Mouse (Mus musculus): Measurements from ENCODE around the gene Clta. TPM values are rescaled to one million over a fixed set of nuclear protein-coding genes. Genes with fewer than 3 reads are reported as not detected.
A peak's percentile ranks its signal among the peaks of the same experiment; 100 is the strongest.

The Clta gene
- 249 and 262 TPM in 2 replicates for polyA plus RNA-seq (2015; fragmentation: Nextera tagmentation; extraction: Ambion mirVana)

DNA sequence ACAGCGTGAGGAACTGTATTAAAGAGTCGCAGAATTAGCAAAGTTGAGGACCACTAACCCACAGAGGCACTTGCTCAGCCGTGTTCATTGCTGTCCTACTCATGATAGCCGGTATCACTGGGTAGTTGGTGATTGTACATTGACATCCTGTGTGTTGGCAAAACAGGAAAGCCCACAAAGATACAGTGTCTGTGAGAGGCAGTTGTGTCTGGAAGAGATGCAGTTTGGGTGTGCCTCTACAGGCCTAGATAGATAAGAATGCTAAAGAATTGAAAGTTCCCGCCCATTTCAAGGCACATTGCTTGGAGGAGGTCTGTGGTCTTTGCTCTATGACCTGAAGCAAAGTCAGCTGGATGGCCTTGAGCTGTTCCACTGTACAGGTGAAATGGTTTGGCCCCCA lies at the start of gene Clta:
Gene Clta, plus strand, starts transcription at position 327 of the 400 bp plus-strand sequence.
- Histone ChIP-seq H3K9me3 (replicated peaks) (no peaks in the 10 kb centered on the region), H3K4me2 (no peak within 1 kb of the TSS), H3K4me3 (no peak within 1 kb of the TSS), H3K27ac (no peak within 1 kb of the TSS), H3K4me1 (no peaks in the 10 kb centered on the region), H3K36me3 (ENCODE audit: poor library complexity, severe bottlenecking) (no peaks in the 10 kb centered on the region), H3K27me3 (no peaks in the 10 kb centered on the region; the same call in 1 of the 2 replicates), H3K9ac (no peak within 1 kb of the TSS)
- WGBS, result 89% methylated on average over 5 of the region's 5 CpGs
- no peak for ATAC-seq

DNA sequence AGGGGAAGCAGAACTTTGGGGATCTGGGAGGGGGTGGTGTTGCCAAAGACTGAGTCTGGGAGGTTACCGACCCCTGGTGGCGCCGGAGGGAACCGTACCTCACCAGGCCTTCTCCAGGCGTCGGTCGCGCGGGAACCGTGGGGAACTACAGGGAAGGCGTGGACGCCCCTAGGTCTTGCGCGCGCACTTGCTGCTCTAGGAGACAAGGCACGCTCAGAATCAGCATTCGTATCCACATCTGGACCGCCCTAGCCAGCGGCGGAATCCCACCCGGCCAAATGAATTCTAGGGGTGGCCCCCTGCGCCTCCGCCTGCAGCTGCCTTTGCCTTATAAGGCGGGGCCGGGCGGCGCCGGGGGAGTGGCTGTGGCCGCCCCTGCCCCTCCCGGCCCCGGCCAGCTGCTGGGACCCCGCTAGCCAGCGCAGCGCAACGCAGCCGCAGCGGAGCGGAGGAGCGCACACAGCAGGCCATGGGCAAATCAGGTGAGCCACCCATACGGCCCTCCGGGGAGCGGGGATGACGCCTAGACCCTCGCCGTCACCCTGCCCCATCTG lies 46.9 kb upstream of the Clta start, which contains the start of gene Glipr2:
Gene Glipr2, plus strand, starts transcription at position 110 of the 554 bp plus-strand sequence.
- peak within 1 kb of the TSS; percentile 81 for H3K27ac ChIP-seq
- H3K4me2 ChIP-seq, result peak within 1 kb of the TSS; percentile 89
- WGBS, result 0% methylated on average over 45 of the region's 45 CpGs
- no peaks in the 10 kb centered on the region for H3K27me3 ChIP-seq
- peaks cover 14% of the 10 kb centered on the region for H3K4me1 ChIP-seq
- peak; percentile 89 for ATAC-seq
- no peaks in the 10 kb centered on the region for H3K9me3 ChIP-seq (replicated peaks)
- no peaks in the 10 kb centered on the region for H3K36me3 ChIP-seq (ENCODE audit: poor library complexity, severe bottlenecking)
- H3K9ac ChIP-seq, result peak within 1 kb of the TSS; percentile 83
- H3K4me3 ChIP-seq, result peak within 1 kb of the TSS; percentile 74

DNA sequence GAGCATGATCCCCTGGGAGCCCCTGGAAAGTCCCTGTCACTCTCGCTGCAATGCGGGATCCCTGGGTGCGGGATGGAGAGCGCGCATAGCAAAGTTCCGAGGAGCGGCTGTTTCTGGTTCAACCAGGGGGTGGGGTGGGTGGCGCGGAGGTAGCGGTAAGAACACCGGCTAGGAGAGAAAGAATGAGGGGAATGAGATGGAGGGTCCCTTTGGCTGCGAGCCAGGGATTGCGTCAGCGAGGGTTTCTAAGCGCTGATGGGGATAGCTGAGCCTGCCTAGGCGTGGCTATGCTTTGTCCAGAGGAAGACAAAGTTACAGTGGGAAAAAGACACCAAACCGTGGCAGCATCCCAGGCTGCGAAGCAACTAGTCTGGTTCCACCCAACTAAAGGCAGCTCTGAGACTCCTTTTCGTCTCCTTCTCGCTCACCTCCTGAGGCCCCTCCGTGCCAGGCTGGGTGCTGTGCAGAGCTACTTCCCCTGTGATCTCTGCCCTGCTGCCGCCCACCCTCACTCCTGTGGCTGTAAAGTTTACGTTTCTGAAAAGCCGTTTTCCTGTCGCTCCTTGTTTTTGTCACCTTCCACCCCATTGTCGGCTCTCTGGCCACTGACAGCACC lies 46.3 kb upstream of the Clta start:
- Histone ChIP-seq H3K9ac (peak overlapping the region; percentile 83), H3K4me3 (peak overlapping the region; percentile 74), H3K4me2 (peak overlapping the region; percentile 89), H3K4me1 (peaks cover 14% of the 10 kb centered on the region), H3K27me3 (no peaks in the 10 kb centered on the region), H3K36me3 (ENCODE audit: poor library complexity, severe bottlenecking) (no peaks in the 10 kb centered on the region), H3K9me3 (replicated peaks) (no peaks in the 10 kb centered on the region), H3K27ac (peak overlapping the region; percentile 81)
- ATAC-seq, result peak; percentile 86
- WGBS, result under 1% methylated on average over 26 of the region's 26 CpGs

DNA sequence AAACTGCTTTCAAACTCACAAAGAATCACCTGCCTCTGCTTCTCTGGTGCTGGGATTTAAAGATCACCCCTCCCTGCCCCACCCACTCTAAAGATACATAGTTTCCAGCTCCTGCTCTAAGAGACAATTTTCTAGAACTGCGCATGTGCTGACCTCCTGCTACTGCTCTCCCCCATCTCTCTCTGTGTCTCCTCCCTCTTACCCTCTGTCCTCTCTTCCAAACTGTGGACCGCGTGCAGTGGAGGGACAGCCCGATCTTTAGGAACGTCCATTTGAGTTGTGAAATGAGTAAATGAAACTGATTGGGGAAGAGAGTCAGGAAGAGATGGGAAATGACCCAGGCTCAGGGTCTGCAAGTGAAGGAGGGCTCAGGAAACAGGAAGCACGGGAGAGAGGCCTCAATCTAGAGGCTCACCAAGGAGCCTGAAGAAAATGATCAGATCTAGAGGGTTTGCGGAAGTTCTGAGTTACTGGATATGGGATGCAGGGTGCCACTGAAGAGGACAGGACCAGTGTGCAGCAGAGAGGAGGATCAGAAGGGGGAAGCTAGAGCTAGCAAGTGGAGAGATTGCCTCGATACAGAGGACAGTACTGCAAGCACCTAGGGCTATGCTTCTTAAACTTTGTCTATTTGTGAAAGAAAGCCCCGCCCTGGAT lies 44.6 kb upstream of the Clta start:
- 74% methylated on average over 9 of the region's 9 CpGs for WGBS
- ATAC-seq, result no peak

DNA sequence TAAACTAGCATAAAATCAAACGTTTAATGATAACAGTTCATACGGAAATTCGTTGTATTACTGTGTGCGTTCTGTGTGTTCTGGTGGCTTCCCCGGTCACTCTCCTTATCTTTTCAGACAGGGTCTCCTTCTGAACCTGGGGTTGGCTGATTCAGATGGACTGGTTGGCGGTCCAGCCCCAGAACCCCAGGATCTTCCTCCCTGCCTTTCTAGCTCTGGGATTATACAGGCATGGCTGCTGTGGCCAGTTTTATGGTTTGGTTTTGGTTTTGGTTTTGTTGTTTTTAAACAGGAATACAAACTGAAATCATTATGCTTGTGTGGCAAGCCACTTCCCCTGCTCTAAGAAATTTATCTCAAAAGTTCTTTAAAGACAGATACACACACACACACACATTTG lies 44.0 kb upstream of the Clta start:
- no peaks in the 10 kb centered on the region for H3K27me3 ChIP-seq
- H3K27ac ChIP-seq, result no peak overlapping the region
- H3K36me3 ChIP-seq (ENCODE audit: poor library complexity, severe bottlenecking), result no peaks in the 10 kb centered on the region
- peaks cover 14% of the 10 kb centered on the region for H3K4me1 ChIP-seq
- H3K4me2 ChIP-seq, result no peak overlapping the region
- WGBS, result 91% methylated on average over 6 of the region's 6 CpGs
- no peaks in the 10 kb centered on the region for H3K9me3 ChIP-seq (replicated peaks)
- no peak overlapping the region for H3K9ac ChIP-seq
- H3K4me3 ChIP-seq, result no peak overlapping the region
- no peak for ATAC-seq

More for the DNA sequence above, 44.6 kb upstream of the Clta start:
- Histone ChIP-seq H3K4me1 (peaks cover 14% of the 10 kb centered on the region), H3K36me3 (ENCODE audit: poor library complexity, severe bottlenecking) (no peaks in the 10 kb centered on the region), H3K4me3 (no peak overlapping the region), H3K27me3 (no peaks in the 10 kb centered on the region), H3K9ac (no peak overlapping the region), H3K4me2 (peak overlapping the region; percentile 9; the same call in 1 of the 2 replicates), H3K27ac (no peak overlapping the region), H3K9me3 (replicated peaks) (no peaks in the 10 kb centered on the region)

DNA sequence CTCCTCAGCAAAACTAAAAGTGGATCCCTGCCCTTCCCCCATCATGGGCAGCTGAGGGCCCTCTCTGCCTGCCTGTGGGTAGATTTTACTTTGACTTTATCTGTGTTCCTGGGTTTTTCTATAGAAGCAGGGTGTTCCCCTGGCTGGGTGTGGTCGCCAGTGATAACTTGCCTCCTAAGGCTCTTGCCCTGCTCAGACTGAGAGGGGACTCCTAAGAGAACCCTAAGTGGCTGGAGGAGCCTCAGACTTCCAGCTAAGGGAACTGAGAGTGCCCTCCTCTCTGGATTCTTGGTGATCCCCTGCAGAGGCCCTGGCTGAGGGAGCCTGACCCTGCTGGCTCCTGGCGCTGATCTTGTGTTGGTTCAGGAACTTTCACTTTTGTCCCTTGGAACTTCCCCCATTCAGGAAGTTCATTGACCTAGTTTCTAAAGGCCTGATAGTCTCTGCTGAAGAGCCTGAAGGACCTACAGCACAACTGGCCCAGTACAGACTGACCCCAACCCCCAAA lies 39.9 kb upstream of the Clta start:
- Histone ChIP-seq H3K27me3 (no peaks in the 10 kb centered on the region), H3K36me3 (ENCODE audit: poor library complexity, severe bottlenecking) (no peaks in the 10 kb centered on the region), H3K9ac (no peak overlapping the region), H3K4me1 (peaks cover 12% of the 10 kb centered on the region), H3K4me3 (no peak overlapping the region), H3K4me2 (no peak overlapping the region), H3K27ac (no peak overlapping the region), H3K9me3 (replicated peaks) (no peaks in the 10 kb centered on the region)
- 51% methylated on average over 2 of the region's 2 CpGs for WGBS
- ATAC-seq, result no peak

DNA sequence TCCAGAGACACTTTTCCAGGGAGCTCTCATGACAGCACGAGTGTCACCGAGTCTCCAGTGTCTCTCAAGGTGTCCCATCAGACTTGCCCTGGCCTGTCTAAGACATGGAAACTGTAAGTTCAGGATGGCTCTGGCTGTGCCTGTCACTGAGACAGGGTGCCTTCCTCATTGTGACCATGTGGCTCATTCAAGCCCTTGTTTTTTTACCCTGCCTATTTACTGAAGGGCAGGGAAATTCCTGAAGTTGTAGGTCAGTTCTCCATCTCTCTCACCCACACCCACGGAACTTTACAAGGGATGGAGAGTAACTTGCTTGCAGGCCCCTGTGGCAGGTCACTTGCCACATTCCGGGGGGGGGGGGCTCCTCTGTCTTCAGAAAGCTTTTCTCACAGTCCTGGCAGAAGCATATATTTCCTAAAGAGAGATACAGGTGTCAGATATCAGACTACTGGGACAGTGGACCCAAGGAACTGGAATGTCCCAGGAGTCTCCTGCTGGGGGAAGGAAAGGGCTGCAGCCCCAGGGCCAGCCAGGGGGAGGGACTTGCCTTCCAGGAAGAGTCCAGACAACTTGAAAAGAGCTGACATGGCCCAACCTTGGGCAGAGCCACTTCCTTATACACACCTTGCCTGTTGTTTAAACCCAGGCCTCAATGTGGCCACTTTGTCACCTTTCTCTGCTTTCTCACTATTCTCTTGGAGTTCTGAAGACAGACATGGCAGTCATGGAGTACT lies 39.1 kb upstream of the Clta start:
- no peaks in the 10 kb centered on the region for H3K27me3 ChIP-seq
- no peak overlapping the region for H3K9ac ChIP-seq
- H3K4me2 ChIP-seq, result no peak overlapping the region
- H3K4me1 ChIP-seq, result peaks cover 15% of the 10 kb centered on the region
- no peak overlapping the region for H3K27ac ChIP-seq
- no peaks in the 10 kb centered on the region for H3K36me3 ChIP-seq (ENCODE audit: poor library complexity, severe bottlenecking)
- no peaks in the 10 kb centered on the region for H3K9me3 ChIP-seq (replicated peaks)
- no peak overlapping the region for H3K4me3 ChIP-seq
- 62% methylated on average over 4 of the region's 4 CpGs for WGBS
- ATAC-seq, result no peak

DNA sequence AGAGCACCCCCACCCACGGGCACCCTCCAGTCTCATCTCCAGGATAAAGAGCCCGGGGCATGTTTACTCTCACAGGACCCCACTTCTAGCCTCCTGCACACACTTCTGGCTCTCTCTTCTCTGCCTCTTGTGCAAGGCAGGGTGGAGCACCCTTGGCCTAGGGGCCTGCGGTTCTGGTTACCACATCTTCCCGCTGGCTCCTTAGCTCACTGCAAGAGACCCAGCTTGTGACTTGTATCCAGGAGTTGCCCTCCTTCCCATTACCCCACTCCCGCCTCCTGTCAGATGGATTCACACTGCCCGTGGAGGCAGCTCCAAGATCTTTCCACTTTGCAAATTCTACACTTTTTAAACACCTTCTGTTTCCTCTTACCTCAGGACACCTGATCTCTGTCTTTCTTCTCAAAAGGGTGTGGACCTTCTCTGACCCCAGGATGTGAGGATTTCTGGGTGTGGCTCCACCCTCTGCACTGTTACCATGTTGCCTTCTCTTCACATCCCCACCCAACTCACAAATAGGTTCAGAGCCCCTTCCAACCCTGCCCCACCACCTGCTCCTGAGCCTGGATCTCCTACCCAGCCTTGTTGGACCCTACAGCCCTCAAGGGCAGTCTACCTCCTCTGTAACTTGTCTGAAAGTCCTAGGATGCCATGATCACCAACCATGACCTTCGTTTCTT lies 38.3 kb upstream of the Clta start:
- Histone ChIP-seq H3K9ac (no peak overlapping the region), H3K9me3 (replicated peaks) (no peaks in the 10 kb centered on the region), H3K4me3 (no peak overlapping the region), H3K4me1 (peaks cover 15% of the 10 kb centered on the region), H3K27ac (no peak overlapping the region), H3K36me3 (ENCODE audit: poor library complexity, severe bottlenecking) (peaks cover 3% of the 10 kb centered on the region; the same call in 1 of the 2 replicates), H3K27me3 (no peaks in the 10 kb centered on the region), H3K4me2 (no peak overlapping the region)
- WGBS, result 86% methylated on average over 7 of the region's 7 CpGs
- ATAC-seq, result no peak

DNA sequence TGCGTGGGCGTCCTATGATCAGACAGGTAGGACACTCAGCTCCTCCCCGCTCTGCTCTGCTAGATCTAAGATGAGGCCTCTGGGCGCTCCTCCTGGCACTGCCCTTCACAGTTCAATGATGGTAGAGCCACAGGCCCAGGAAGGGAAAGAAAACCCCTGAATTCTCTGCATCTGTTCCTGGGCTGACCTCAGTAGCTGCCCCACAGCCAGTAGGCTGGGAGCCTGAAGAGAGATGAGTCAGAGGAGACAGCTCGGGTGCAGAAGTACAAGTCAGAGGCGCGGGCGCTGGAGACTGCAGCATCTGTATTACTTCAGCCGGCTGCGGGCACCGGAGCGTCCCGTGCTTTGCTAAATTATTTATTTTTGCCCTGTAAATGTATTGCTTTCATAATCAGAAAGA lies 35.6 kb upstream of the Clta start:
- no peak overlapping the region for H3K4me3 ChIP-seq
- no peaks in the 10 kb centered on the region for H3K27me3 ChIP-seq
- no peak overlapping the region for H3K27ac ChIP-seq
- no peak for ATAC-seq
- peaks cover 27% of the 10 kb centered on the region for H3K4me1 ChIP-seq
- H3K36me3 ChIP-seq (ENCODE audit: poor library complexity, severe bottlenecking), result peaks cover 4% of the 10 kb centered on the region; the same call in 1 of the 2 replicates
- H3K9ac ChIP-seq, result no peak overlapping the region
- H3K9me3 ChIP-seq (replicated peaks), result no peaks in the 10 kb centered on the region
- WGBS, result 47% methylated on average over 13 of the region's 13 CpGs
- no peak overlapping the region for H3K4me2 ChIP-seq

DNA sequence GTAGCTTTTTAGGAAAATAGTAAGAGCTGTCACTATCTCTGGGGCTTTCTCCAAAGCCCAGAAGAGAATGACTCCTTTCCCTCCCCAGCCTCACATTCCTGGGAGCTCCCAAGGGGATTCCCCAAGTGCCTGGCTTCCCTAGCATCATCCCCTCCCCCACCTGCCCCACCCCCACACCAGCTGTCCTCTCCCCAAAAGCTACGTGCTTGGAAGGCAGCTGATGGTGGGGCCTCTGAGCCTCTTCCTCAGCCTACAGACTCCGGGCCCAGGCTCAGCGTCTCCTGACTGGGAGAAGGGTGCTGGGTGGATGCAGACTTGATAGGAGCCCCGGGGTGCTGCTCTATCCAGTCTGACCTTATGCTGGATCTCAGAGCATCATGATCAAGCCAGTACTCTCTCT lies 34.9 kb upstream of the Clta start:
- WGBS, result 21% methylated on average over 4 of the region's 4 CpGs
- peak; percentile 58; the same call in 1 of the 2 replicates for ATAC-seq
- peak overlapping the region; percentile 10; the same call in 1 of the 2 replicates for H3K27ac ChIP-seq

More for the DNA sequence above, 34.9 kb upstream of the Clta start:
- Histone ChIP-seq H3K4me2 (0 out of 2 replicates have a peak overlapping the region, but pooled peaks have one; percentile 7), H3K4me3 (no peak overlapping the region), H3K9ac (peak overlapping the region; percentile 9; the same call in 1 of the 2 replicates), H3K9me3 (replicated peaks) (no peaks in the 10 kb centered on the region), H3K27me3 (no peaks in the 10 kb centered on the region), H3K4me1 (peaks cover 27% of the 10 kb centered on the region), H3K36me3 (ENCODE audit: poor library complexity, severe bottlenecking) (peaks cover 4% of the 10 kb centered on the region; the same call in 1 of the 2 replicates)

Measured in forebrain, embryonic 13.5 days (tissue).